Mouse (Mus musculus) MEL (cell line): ENCODE results near the gene Ap5z1.

ENCODE experiments used
- CTCF ChIP-seq, 3 experiments: IDR thresholded peaks in 2 of 3; conservative IDR thresholded peaks in 1 of 3; 2 replicates each; pipeline ENCODE4 v1.5.1; 2011 to 2012; ENCODE audit warnings: low read length in 3 of 3, low read depth in 2 of 3, mild to moderate bottlenecking in 2 of 3, improper control_type of control experiment in 1 of 3, inconsistent platforms in 1 of 3, mixed read lengths in 1 of 3, moderate library complexity in 1 of 3; ENCODE audit not compliant: control insufficient read depth in 1 of 3, insufficient read depth in 1 of 3, poor library complexity in 1 of 3, severe bottlenecking in 1 of 3
- E2F4 ChIP-seq: IDR thresholded peaks from 2 replicates; pipeline ENCODE4 v1.6.1; 2011; ENCODE audit warnings: low read depth, low read length, improper control_type of control experiment, borderline replicate concordance
- EP300 ChIP-seq, 2 experiments: IDR thresholded peaks; 2 replicates each; pipeline ENCODE4 v1.6.1; 2011; ENCODE audit warnings: improper control_type of control experiment in 2 of 2, low read length in 2 of 2, low read depth in 1 of 2, mild to moderate bottlenecking in 1 of 2
- ETS1 ChIP-seq: IDR thresholded peaks from 2 replicates; pipeline ENCODE4 v1.6.1; 2012; ENCODE audit warnings: low read depth, mild to moderate bottlenecking, inconsistent platforms, low read length, improper control_type of control experiment, moderate library complexity
- MEF2A ChIP-seq: IDR thresholded peaks from 2 replicates; pipeline ENCODE4 v1.6.1; 2014; ENCODE audit warnings: low read depth, mild to moderate bottlenecking, inconsistent platforms, low read length, improper control_type of control experiment; ENCODE audit not compliant: poor library complexity, insufficient replicate concordance, severe bottlenecking; ENCODE audit errors: extremely low read depth
- POLR2A ChIP-seq, 2 experiments: IDR thresholded peaks; 2 replicates each; pipeline ENCODE4 v1.6.1; 2011 to 2012; ENCODE audit warnings: low read length in 2 of 2, mild to moderate bottlenecking in 2 of 2, control low read depth in 1 of 2, improper control_type of control experiment in 1 of 2, low read depth in 1 of 2, moderate library complexity in 1 of 2; ENCODE audit not compliant: control insufficient read depth in 1 of 2, insufficient read depth in 1 of 2, poor library complexity in 1 of 2
- RCOR1 ChIP-seq: IDR thresholded peaks from 2 replicates; pipeline ENCODE4 v1.6.1; 2012; ENCODE audit warnings: low read depth, mild to moderate bottlenecking, inconsistent platforms, low read length, improper control_type of control experiment
- SIN3A ChIP-seq: IDR thresholded peaks from 2 replicates; pipeline ENCODE4 v1.6.1; 2012; ENCODE audit warnings: low read length, improper control_type of control experiment, inconsistent platforms
- TBP ChIP-seq: IDR thresholded peaks from 2 replicates; pipeline ENCODE4 v1.8.0; 2011; ENCODE audit warnings: low read depth, low read length, improper control_type of control experiment
- TCF12 ChIP-seq: IDR thresholded peaks from 2 replicates; pipeline ENCODE4 v1.6.1; 2014; ENCODE audit warnings: low read depth, mild to moderate bottlenecking, inconsistent platforms, low read length, improper control_type of control experiment, moderate library complexity

GRCm38 (mm10) chr5:142445709-142446108 is 18.0 kb upstream of the Ap5z1 start:
- TF ChIP-seq POLR2A (IDR thresholded peaks at IDR 0.05; ENCODE audit: control insufficient read depth in 1 of 2, insufficient read depth in 1 of 2, low read depth in 1 of 2, low read length in 2 of 2, poor library complexity in 1 of 2) (no peak), EP300 (IDR thresholded peaks at IDR 0.05; ENCODE audit: low read depth in 1 of 2, low read length in 2 of 2) (no peak), TCF12 (no peak), CTCF (IDR thresholded peaks at IDR 0.05 in 2 of 3, conservative IDR thresholded peaks at IDR 0.05 in 1 of 3; ENCODE audit: control insufficient read depth in 1 of 3, insufficient read depth in 1 of 3, low read depth in 2 of 3, low read length in 3 of 3, poor library complexity in 1 of 3, severe bottlenecking in 1 of 3) (no peak), TBP (no peak), E2F4 (no peak), RCOR1 (no peak), ETS1 (no peak), SIN3A (no peak), MEF2A (no peak)
